Mouse (Mus musculus) midbrain, embryonic 14.5 days (tissue): Measurements from ENCODE around the gene Rasgrf2. TPM values are rescaled to one million over a fixed set of nuclear protein-coding genes. Genes with fewer than 3 reads are reported as not detected.
"Not testable (repeated sequence)": the region's sequence is repeated elsewhere in the genome, so short reads cannot be mapped to it uniquely, and the experiment has no call there.

Experiments
- ATAC-seq: fragments of 200-750 bp; cut with Nextera tagmentation; 2 replicates; pipeline ENCODE4 v1.8.0; 2017; ENCODE audit warnings: moderate number of reproducible peaks, moderate library complexity; ENCODE audit not compliant: low FRiP score, low TSS enrichment
- DNase-seq: peaks from one replicate; pipeline ENCODE4 v3.0.0-alpha.2; 2015
- H3K27ac ChIP-seq: fragments of 300-500 bp; sonication (generic); replicated peaks from 2 replicates; pipeline ENCODE4 v1.5.1; 2014; ENCODE audit warnings: mild to moderate bottlenecking, low read depth, low read length, moderate library complexity
- H3K27me3 ChIP-seq: fragments of 300-500 bp; sonication (generic); 2 replicates; pipeline ENCODE4 v1.6.1; 2014; ENCODE audit warnings: low read length, control low read depth, mixed read lengths; ENCODE audit not compliant: control insufficient read depth, insufficient read depth
- H3K36me3 ChIP-seq: fragments of 300-500 bp; sonication (generic); 2 replicates; pipeline ENCODE4 v1.6.1; 2014; ENCODE audit warnings: low read length, control low read depth; ENCODE audit not compliant: control insufficient read depth, insufficient read depth
- H3K4me1 ChIP-seq: fragments of 300-500 bp; sonication (generic); 2 replicates; pipeline ENCODE4 v1.6.1; 2014; ENCODE audit warnings: mild to moderate bottlenecking, antibody characterized with exemption, low read length, control low read depth; ENCODE audit not compliant: control insufficient read depth, insufficient read depth
- H3K4me2 ChIP-seq: fragments of 300-500 bp; sonication (generic); 2 replicates; pipeline ENCODE4 v1.6.1; 2014; ENCODE audit warnings: mild to moderate bottlenecking, low read length, moderate library complexity
- H3K4me3 ChIP-seq: fragments of 300-500 bp; sonication (generic); replicated peaks from 2 replicates; pipeline ENCODE4 v1.5.1; 2014; ENCODE audit warnings: low read depth, low read length
- H3K9ac ChIP-seq: fragments of 300-500 bp; sonication (generic); replicated peaks from 2 replicates; pipeline ENCODE4 v1.6.1; 2014; ENCODE audit warnings: mild to moderate bottlenecking, low read length, moderate library complexity
- H3K9me3 ChIP-seq: fragments of 300-500 bp; sonication (generic); 2 replicates; pipeline ENCODE4 v1.6.1; 2016; ENCODE audit warnings: low read length, control low read depth, mixed read lengths; ENCODE audit not compliant: control insufficient read depth
- WGBS: fragments of 180-500 bp; shearing (Covaris S2); extraction: QIAGEN DNeasy Blood & Tissue Kit; methylation state at CpG from one replicate; pipeline ENCODE4 v1.1.7; 2014; 5-methylcytosine and 5-hydroxymethylcytosine counted together
- polyA plus RNA-seq: library from polyadenylated mRNA; unstranded; fragments of >200 nt; fragmentation: Nextera tagmentation; extraction: Ambion mirVana; gene quantifications from 2 replicates; pipeline ENCODE4 v1.2.1, GENCODE M21; 2014

Gene Rasgrf2
- polyA plus RNA-seq: 5.9 and 7.8 TPM in 2 replicates

- H3K4me1 ChIP-seq: no peaks in the 10 kb centered on the region
- H3K36me3 ChIP-seq: no peaks in the 10 kb centered on the region
- H3K9ac ChIP-seq: peak within 1 kb of the TSS; percentile 42
- peak within 1 kb of the TSS; percentile 55 for H3K4me3 ChIP-seq
- H3K27ac ChIP-seq: 0 out of 2 replicates have a peak within 1 kb of the TSS, but pooled peaks have one; percentile 17
- H3K27me3 ChIP-seq: peaks cover 7% of the 10 kb centered on the region; the same call in 1 of the 2 replicates
- peak; percentile 88 for ATAC-seq
- DNase-seq: peak; percentile 79
- peak within 1 kb of the TSS; percentile 76 for H3K4me2 ChIP-seq
- no peaks in the 10 kb centered on the region for H3K9me3 ChIP-seq
- 2% methylated on average over 70 of the region's 70 CpGs for WGBS
Measured at GRCm38 (mm10) chr13:92131384-92132150, at the start of gene Rasgrf2. TSS of gene Rasgrf2 (minus strand) at chr13:92131656.

- H3K27me3 ChIP-seq, H3K9me3 ChIP-seq, H3K4me1 ChIP-seq, H3K4me3 ChIP-seq, H3K27ac ChIP-seq, H3K36me3 ChIP-seq, DNase-seq, H3K9ac ChIP-seq, H3K4me2 ChIP-seq, ATAC-seq: not testable (repeated sequence)
- WGBS: 84% methylated on average over 8 of the region's 8 CpGs
Measured at GRCm38 (mm10) chr13:92172686-92173085, 41.2 kb upstream of the Rasgrf2 start.

DNA sequence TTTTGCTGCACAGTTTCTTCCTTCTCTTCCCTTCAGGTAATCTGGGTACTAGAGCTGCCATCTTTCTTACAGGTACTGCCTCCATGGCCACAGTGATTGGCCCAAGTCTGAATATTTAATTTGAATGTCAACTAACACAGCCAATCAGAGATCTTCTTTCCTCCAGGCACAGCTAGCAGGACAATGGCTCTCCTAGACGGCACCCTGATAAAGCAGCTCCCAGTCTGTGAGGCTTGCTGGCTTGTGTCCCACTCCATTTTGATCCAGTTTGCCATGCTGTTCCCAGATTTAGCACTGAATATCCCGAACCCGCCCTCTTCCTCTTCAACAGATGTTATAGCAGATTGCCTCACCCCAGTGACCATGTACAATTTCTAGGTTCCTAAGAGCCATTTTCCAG is 19.1 kb upstream of the Rasgrf2 start:
- Histone ChIP-seq H3K9me3 (no peaks in the 10 kb centered on the region), H3K27ac (no peak overlapping the region), H3K4me2 (no peak overlapping the region), H3K4me3 (no peak overlapping the region), H3K4me1 (no peaks in the 10 kb centered on the region), H3K36me3 (no peaks in the 10 kb centered on the region), H3K9ac (no peak overlapping the region), H3K27me3 (no peaks in the 10 kb centered on the region)
- 83% methylated on average over 3 of the region's 3 CpGs for WGBS
- DNase-seq: no peak
- no peak for ATAC-seq

- no peak overlapping the region for H3K4me2 ChIP-seq
- H3K9me3 ChIP-seq: peaks cover 12% of the 10 kb centered on the region; the same call in 1 of the 2 replicates
- ATAC-seq (no peak), DNase-seq (no peak)
- no peak overlapping the region for H3K4me3 ChIP-seq
- 90% methylated on average over 4 of the region's 4 CpGs for WGBS
- no peaks in the 10 kb centered on the region for H3K27me3 ChIP-seq
- no peaks in the 10 kb centered on the region for H3K4me1 ChIP-seq
- H3K36me3 ChIP-seq: no peaks in the 10 kb centered on the region
- H3K27ac ChIP-seq: no peak overlapping the region
- no peak overlapping the region for H3K9ac ChIP-seq
Measured at GRCm38 (mm10) chr13:92148858-92149257, 17.4 kb upstream of the Rasgrf2 start.

- no peaks in the 10 kb centered on the region for H3K36me3 ChIP-seq
- WGBS: 96% methylated on average over 3 of the region's 3 CpGs
- DNase-seq (no peak), ATAC-seq (no peak)
- no peaks in the 10 kb centered on the region for H3K9me3 ChIP-seq
- no peak overlapping the region for H3K4me2 ChIP-seq
- peaks cover 7% of the 10 kb centered on the region; the same call in 1 of the 2 replicates for H3K27me3 ChIP-seq
- no peak overlapping the region for H3K27ac ChIP-seq
- no peak overlapping the region for H3K4me3 ChIP-seq
- no peak overlapping the region for H3K9ac ChIP-seq
- no peaks in the 10 kb centered on the region for H3K4me1 ChIP-seq
Measured at GRCm38 (mm10) chr13:92134792-92135191, 3.3 kb upstream of the Rasgrf2 start.

DNA sequence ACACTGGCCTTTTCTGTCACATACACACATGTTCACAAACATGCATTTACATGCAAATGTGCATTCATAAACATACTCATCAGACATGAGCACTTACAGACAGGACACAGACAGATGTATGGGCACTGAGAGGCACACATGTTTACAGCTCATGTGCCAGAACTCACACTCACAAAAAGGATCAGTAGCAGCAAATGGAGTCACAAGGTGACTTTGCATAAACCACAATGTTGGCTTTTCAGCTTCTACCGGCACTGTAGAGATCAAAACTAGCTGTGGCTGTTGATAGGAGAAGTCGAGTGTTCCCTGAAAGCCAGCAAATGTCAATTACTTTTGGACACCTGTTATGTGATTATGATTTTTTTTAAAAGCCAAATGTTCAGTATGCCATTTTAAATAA is 1.1 kb upstream of the Rasgrf2 start:
- Histone ChIP-seq H3K4me2 (no peak overlapping the region), H3K9ac (no peak overlapping the region), H3K4me1 (no peaks in the 10 kb centered on the region), H3K36me3 (no peaks in the 10 kb centered on the region), H3K9me3 (no peaks in the 10 kb centered on the region), H3K27me3 (peaks cover 7% of the 10 kb centered on the region; the same call in 1 of the 2 replicates), H3K27ac (no peak overlapping the region), H3K4me3 (no peak overlapping the region)
- DNase-seq (no peak), ATAC-seq (no peak)
- 61% methylated on average over 2 of the region's 2 CpGs for WGBS

- Histone ChIP-seq H3K4me3 (peak overlapping the region; percentile 55), H3K27ac (no peak overlapping the region), H3K4me2 (peak overlapping the region; percentile 76), H3K27me3 (peaks cover 7% of the 10 kb centered on the region; the same call in 1 of the 2 replicates), H3K36me3 (no peaks in the 10 kb centered on the region), H3K4me1 (no peaks in the 10 kb centered on the region), H3K9ac (peak overlapping the region; percentile 42), H3K9me3 (no peaks in the 10 kb centered on the region)
- WGBS: 11% methylated on average over 22 of the region's 22 CpGs
- peak; percentile 22 for ATAC-seq
- DNase-seq: peak; percentile 42
Measured at GRCm38 (mm10) chr13:92130994-92131383, 467 bp downstream of the Rasgrf2 start.

GRCm38 (mm10) chr13:92129877-92130276 is 1.6 kb downstream of the Rasgrf2 start:
- Histone ChIP-seq H3K4me3 (no peak overlapping the region), H3K9ac (no peak overlapping the region), H3K27me3 (peaks cover 7% of the 10 kb centered on the region; the same call in 1 of the 2 replicates), H3K36me3 (no peaks in the 10 kb centered on the region), H3K4me1 (no peaks in the 10 kb centered on the region), H3K27ac (no peak overlapping the region), H3K4me2 (no peak overlapping the region), H3K9me3 (no peaks in the 10 kb centered on the region)
- WGBS: 85% methylated on average over 4 of the region's 4 CpGs
- no peak for ATAC-seq
- DNase-seq: no peak

DNA sequence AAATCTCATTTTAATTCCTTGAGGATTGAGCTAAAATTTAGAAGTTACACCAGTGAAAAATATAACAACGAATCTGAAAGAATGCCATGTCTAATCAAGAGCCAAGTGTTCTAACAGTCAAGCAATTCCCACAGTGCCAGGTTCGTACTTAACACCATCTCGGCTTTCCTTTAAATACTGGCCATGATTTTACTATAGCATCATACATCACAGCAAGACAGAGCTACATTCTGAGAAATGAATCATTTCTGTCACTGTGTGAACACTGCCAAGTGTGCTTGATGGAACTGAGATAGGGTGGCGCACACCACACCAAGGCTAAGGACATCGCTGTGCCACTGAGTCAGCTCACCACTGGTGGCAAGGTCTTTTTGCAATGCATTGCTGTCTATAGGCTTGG is 5.6 kb downstream of the Rasgrf2 start:
- H3K36me3 ChIP-seq: no peaks in the 10 kb centered on the region
- no peaks in the 10 kb centered on the region for H3K9me3 ChIP-seq
- 89% methylated on average over 5 of the region's 5 CpGs for WGBS
- H3K27ac ChIP-seq: no peak overlapping the region
- H3K4me3 ChIP-seq: no peak overlapping the region
- no peaks in the 10 kb centered on the region for H3K4me1 ChIP-seq
- ATAC-seq (no peak), DNase-seq (no peak)
- peaks cover under 1% of the 10 kb centered on the region; the same call in 1 of the 2 replicates for H3K27me3 ChIP-seq
- no peak overlapping the region for H3K9ac ChIP-seq
- H3K4me2 ChIP-seq: no peak overlapping the region
